Mouse (Mus musculus) liver, embryonic 14.5 days (tissue): Measurements from ENCODE around the gene Hormad1. TPM values are rescaled to one million over a fixed set of nuclear protein-coding genes. Genes with fewer than 3 reads are reported as not detected.
"Not testable (repeated sequence)": the region's sequence is repeated elsewhere in the genome, so short reads cannot be mapped to it uniquely, and the experiment has no call there.

Experiments used
- ATAC-seq: fragments of 200-750 bp; cut with Nextera tagmentation; 2 replicates; pipeline ENCODE4 v1.8.0; 2017; ENCODE audit warnings: moderate number of reproducible peaks, mild to moderate bottlenecking, moderate library complexity; ENCODE audit not compliant: insufficient read depth
- DNase-seq, 3 experiments: peaks; one replicate each; pipeline ENCODE4 v3.0.0-alpha.2; 2012 to 2013; ENCODE audit warnings: low read depth in 3 of 3, low spot score in 3 of 3
- H3K27ac ChIP-seq: fragments of 300-500 bp; sonication (generic); 2 replicates; pipeline ENCODE4 v1.5.1; 2014; ENCODE audit warnings: moderate library complexity, mild to moderate bottlenecking, control low read depth, inconsistent platforms
- H3K27me3 ChIP-seq: fragments of 300-500 bp; sonication (generic); 2 replicates; pipeline ENCODE4 v1.6.1; 2014; ENCODE audit warnings: mild to moderate bottlenecking, low read length, moderate library complexity; ENCODE audit not compliant: control insufficient read depth, insufficient read depth
- H3K36me3 ChIP-seq: fragments of 300-500 bp; sonication (generic); replicated peaks from 2 replicates; pipeline ENCODE4 v1.6.1; 2014; ENCODE audit warnings: low read depth; ENCODE audit not compliant: control insufficient read depth, insufficient read depth
- H3K4me1 ChIP-seq, 2 experiments: fragments of 200-500 bp in 1 of 2; fragments of 300-500 bp in 1 of 2; sonication (generic) in 1 of 2; replicated peaks; 2 replicates each; pipeline ENCODE4 v1.6.1; 2012 to 2014; ENCODE audit warnings: antibody characterized with exemption in 1 of 2, inconsistent platforms in 1 of 2, low read length in 1 of 2; ENCODE audit not compliant: control insufficient read depth in 2 of 2, insufficient read depth in 2 of 2
- H3K4me2 ChIP-seq: fragments of 300-500 bp; sonication (generic); 2 replicates; pipeline ENCODE4 v1.6.1; 2014; ENCODE audit warnings: low read depth, mild to moderate bottlenecking, control low read depth, moderate library complexity
- H3K4me3 ChIP-seq, 2 experiments: fragments of 200-500 bp in 1 of 2; fragments of 300-500 bp in 1 of 2; sonication (generic) in 1 of 2; 2 replicates each; pipeline ENCODE4 v1.5.1; 2012 to 2014; ENCODE audit warnings: low read depth in 2 of 2, low read length in 2 of 2, mild to moderate bottlenecking in 2 of 2, control low read depth in 1 of 2, inconsistent platforms in 1 of 2, moderate library complexity in 1 of 2; ENCODE audit not compliant: insufficient read depth in 1 of 2
- H3K9ac ChIP-seq: fragments of 300-500 bp; sonication (generic); replicated peaks from 2 replicates; pipeline ENCODE4 v1.6.1; 2014; ENCODE audit warnings: mild to moderate bottlenecking, control low read depth, moderate library complexity
- H3K9me3 ChIP-seq: fragments of 300-500 bp; sonication (generic); 2 replicates; pipeline ENCODE4 v1.6.1; 2016; ENCODE audit warnings: low read length, mixed read lengths; ENCODE audit not compliant: control insufficient read depth
- CTCF ChIP-seq: IDR thresholded peaks from 2 replicates; pipeline ENCODE4 v1.5.1; 2016; ENCODE audit warnings: antibody characterized with exemption, low read depth, control low read depth
- EP300 ChIP-seq: IDR thresholded peaks from 2 replicates; pipeline ENCODE4 v1.6.1; 2016; ENCODE audit warnings: antibody characterized with exemption, low read depth
- WGBS: fragments of 180-500 bp; shearing (Covaris S2); extraction: QIAGEN DNeasy Blood & Tissue Kit; methylation state at CpG from one replicate; pipeline ENCODE4 v1.1.7; 2014; ENCODE audit not compliant: insufficient replicate concordance; 5-methylcytosine and 5-hydroxymethylcytosine counted together
- polyA plus RNA-seq, 2 experiments: library from polyadenylated mRNA; depleted of rRNA in 1 of 2; stranded (reverse) in 1 of 2; unstranded in 1 of 2; fragments of >200 nt; fragmentation: Nextera tagmentation in 1 of 2; extraction: Ambion mirVana in 1 of 2; gene quantifications; 2 replicates each; pipeline versions ENCODE4 v1.2.1 to v1.2.3; 2012 to 2014

The Hormad1 gene
- polyA plus RNA-seq, 2 experiments: 0.06 TPM; not detected in 1

DNA sequence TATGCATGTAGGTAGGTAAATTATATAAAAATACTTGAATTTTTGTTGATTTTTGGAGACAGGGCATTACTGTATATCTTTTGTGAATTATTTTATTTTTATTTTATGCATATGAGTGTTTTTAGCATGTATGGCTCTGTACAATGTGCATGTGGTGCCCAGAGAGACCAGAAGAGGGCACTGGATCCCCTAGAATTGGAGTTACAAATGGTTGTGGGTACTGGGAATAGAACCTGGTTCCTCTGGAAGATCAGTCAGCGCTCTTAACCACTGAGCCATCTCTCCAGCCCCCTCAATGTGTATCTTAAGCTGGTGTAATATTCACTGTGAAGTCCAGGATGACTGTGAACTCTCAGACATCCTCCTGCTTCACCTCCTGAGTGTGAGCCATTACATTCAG is 24.6 kb upstream of the Hormad1 start:
- ATAC-seq (no peak), DNase-seq (no peak)
- Histone ChIP-seq H3K36me3 (no peaks in the 10 kb centered on the region), H3K4me1 (peaks cover 0 to 4% of the 10 kb centered on the region in 2 experiments; a peak in 2 of 4 replicates), H3K9ac (no peak overlapping the region), H3K27me3 (peaks cover 3% of the 10 kb centered on the region; the same call in 1 of the 2 replicates), H3K4me3 (no peak overlapping the region), H3K4me2 (no peak overlapping the region), H3K9me3 (no peaks in the 10 kb centered on the region), H3K27ac (no peak overlapping the region)
- no peak for TF ChIP-seq EP300
- peak; percentile 25; the same call in 1 of the 2 replicates for TF ChIP-seq CTCF
- 63% methylated on average over 1 of the region's 1 CpGs for WGBS

DNA sequence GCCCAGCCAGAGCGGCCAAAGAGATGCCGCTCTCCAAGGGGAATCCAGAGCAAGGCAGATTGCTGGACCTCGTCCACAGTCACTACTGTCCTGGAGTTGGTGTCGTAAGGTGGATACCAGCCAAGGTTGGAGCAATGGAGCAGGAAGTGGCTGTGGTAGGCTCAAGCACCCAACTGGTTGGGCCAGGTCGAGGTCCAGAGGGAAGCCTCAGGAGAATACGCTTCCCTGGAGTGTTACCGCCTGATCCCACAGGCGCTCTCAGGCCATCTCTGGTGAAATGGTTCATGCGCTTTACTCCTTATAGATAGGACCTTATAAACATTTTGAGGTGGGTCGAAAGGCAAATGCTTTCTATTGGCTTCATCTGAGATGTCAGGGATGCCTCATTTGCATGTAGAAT is 20.5 kb upstream of the Hormad1 start:
- no peak overlapping the region for H3K4me2 ChIP-seq
- peaks cover 3% of the 10 kb centered on the region; the same call in 1 of the 2 replicates for H3K27me3 ChIP-seq
- DNase-seq (no peak), ATAC-seq (no peak)
- TF ChIP-seq EP300 (no peak), CTCF (no peak)
- no peaks in the 10 kb centered on the region for H3K9me3 ChIP-seq
- no peaks in the 10 kb centered on the region for H3K4me1 ChIP-seq
- H3K36me3 ChIP-seq: no peaks in the 10 kb centered on the region
- WGBS: 79% methylated on average over 10 of the region's 10 CpGs
- H3K9ac ChIP-seq: no peak overlapping the region
- H3K4me3 ChIP-seq: no peak overlapping the region
- H3K27ac ChIP-seq: no peak overlapping the region

DNA sequence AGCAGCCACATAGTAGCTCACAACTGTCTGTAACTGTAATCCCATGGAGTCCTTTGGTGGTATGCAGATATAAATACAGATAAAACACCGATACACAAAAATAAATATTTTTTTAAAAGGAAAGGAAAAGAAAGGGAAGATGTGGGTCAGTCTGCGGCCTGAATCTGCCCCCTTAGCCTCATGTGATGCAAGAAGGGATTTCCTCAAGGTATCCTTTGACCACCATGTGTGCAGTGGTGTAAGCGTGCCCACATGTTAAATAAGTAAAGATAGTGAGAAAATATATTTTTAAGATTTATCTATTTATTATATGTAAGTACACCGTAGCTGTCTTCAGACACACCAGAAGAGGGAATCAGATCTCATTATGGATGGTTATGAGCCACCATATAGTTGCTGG is 19.6 kb upstream of the Hormad1 start:
- H3K27me3 ChIP-seq: peaks cover 3% of the 10 kb centered on the region; the same call in 1 of the 2 replicates
- TF ChIP-seq EP300 (no peak), CTCF (no peak)
- no peak overlapping the region for H3K27ac ChIP-seq
- H3K36me3 ChIP-seq: no peaks in the 10 kb centered on the region
- 76% methylated on average over 4 of the region's 4 CpGs for WGBS
- no peak overlapping the region for H3K4me2 ChIP-seq
- no peaks in the 10 kb centered on the region for H3K4me1 ChIP-seq
- DNase-seq (no peak), ATAC-seq (no peak)
- no peaks in the 10 kb centered on the region for H3K9me3 ChIP-seq
- H3K9ac ChIP-seq: no peak overlapping the region
- H3K4me3 ChIP-seq: no peak overlapping the region

DNA sequence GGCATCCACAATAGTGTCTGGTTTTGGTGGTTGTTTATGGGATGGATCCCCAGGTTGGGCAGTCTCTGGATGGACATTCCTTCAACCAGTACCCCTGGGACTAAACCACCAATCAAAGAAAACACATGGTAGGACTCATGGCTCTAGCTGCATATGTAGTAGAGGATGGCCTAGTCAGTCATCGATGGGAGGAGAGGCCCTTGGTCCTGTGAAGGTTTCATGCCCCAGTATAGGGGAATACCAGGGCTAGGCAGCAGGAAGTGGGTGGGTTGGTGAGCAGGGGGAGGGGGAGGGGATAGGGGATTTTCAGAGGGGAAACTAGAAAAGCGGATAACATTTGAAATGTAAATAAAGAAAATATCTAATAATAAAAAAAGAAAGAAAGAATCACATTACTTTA is 18.3 kb upstream of the Hormad1 start:
- not testable (repeated sequence) for H3K9me3 ChIP-seq, DNase-seq, ATAC-seq, H3K36me3 ChIP-seq, H3K4me1 ChIP-seq, H3K4me3 ChIP-seq, H3K4me2 ChIP-seq, H3K9ac ChIP-seq, H3K27ac ChIP-seq, H3K27me3 ChIP-seq
- WGBS: 44% methylated on average over 2 of the region's 2 CpGs

DNA sequence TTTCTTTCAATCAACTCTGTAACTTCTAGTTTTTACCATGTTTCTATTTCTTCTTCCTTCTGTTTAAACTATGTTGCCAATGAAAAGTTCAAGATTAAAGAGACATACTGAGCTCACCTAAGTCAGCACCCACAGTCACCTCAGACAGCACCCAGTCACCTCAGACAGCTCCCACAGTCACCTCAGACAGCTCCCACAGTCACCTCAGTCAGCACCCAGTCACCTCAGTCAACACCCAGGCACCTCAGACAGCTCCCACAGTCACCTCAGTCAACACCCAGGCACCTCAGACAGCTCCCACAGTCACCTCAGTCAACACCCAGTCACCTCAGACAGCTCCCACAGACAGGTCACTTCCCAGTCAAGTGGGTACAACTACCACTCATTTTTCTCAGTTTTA is 17.3 kb upstream of the Hormad1 start:
- Histone ChIP-seq H3K4me1 (no peaks in the 10 kb centered on the region), H3K9me3 (no peaks in the 10 kb centered on the region), H3K4me3 (no peak overlapping the region), H3K27me3 (no peaks in the 10 kb centered on the region; the same call in 1 of the 2 replicates), H3K36me3 (no peaks in the 10 kb centered on the region), H3K27ac (no peak overlapping the region), H3K9ac (no peak overlapping the region), H3K4me2 (no peak overlapping the region)
- TF ChIP-seq CTCF (no peak), EP300 (no peak)
- no peak for ATAC-seq
- no peak for DNase-seq
